Mouse (Mus musculus): ENCODE data around the gene Mia2.

- TF ChIP-seq CTCF (IDR thresholded peaks at IDR 0.05 in 2 of 3, conservative IDR thresholded peaks at IDR 0.05 in 1 of 3; ENCODE audit: control insufficient read depth in 1 of 3, insufficient read depth in 1 of 3, low read depth in 2 of 3, low read length in 3 of 3, poor library complexity in 1 of 3, severe bottlenecking in 1 of 3): no peak
- no peak for TF ChIP-seq EP300 (IDR thresholded peaks at IDR 0.05; ENCODE audit: low read depth in 1 of 2, low read length in 2 of 2)
- no peak for TF ChIP-seq POLR2A (IDR thresholded peaks at IDR 0.05; ENCODE audit: control insufficient read depth in 1 of 2, insufficient read depth in 1 of 2, low read depth in 1 of 2, low read length in 2 of 2, poor library complexity in 1 of 2)
- no peak for TF ChIP-seq ZNF384 (IDR thresholded peaks at IDR 0.05; ENCODE audit: low read depth, low read length)
- TF ChIP-seq SMC3 (IDR thresholded peaks at IDR 0.05; ENCODE audit: low read depth, low read length): no peak
- TF ChIP-seq KAT2A (conservative IDR thresholded peaks at IDR 0.05; ENCODE audit: low read depth, low read length): no peak
These were observed 142.8 kb downstream of the Mia2 start for GRCm38 (mm10) chr12:59238434-59238833.
